Mouse (Mus musculus): ENCODE measurements around the gene Olfr1183. TPM values are rescaled to one million over a fixed set of nuclear protein-coding genes. Genes with fewer than 3 reads are reported as not detected.
"Not testable (repeated sequence)": the region's sequence is repeated elsewhere in the genome, so short reads cannot be mapped to it uniquely, and the experiment has no call there.

The Olfr1183 gene
- total RNA-seq (2021) = not detected

GRCm38 (mm10) chr2:88454567-88454966 lies at the start of gene Olfr1183:
Olfr1183 (plus strand) TSS chr2:88454867.
- DNase-seq (ENCODE audit: extremely low spot score in 1 of 2, low spot score in 1 of 2) = not testable (repeated sequence)

- no peak for DNase-seq (ENCODE audit: extremely low spot score in 1 of 2, low spot score in 1 of 2)
Measured at GRCm38 (mm10) chr2:88406353-88406752, 48.3 kb upstream of the Olfr1183 start, which contains the start of gene Olfr1179. Olfr1179 (minus strand) TSS chr2:88406453.

GRCm38 (mm10) chr2:88419051-88419450 lies 35.6 kb upstream of the Olfr1183 start, which contains the start of gene Olfr1180:
Olfr1180 (minus strand) TSS chr2:88419151.
- DNase-seq (ENCODE audit: extremely low spot score in 1 of 2, low spot score in 1 of 2) = no peak

GRCm38 (mm10) chr2:88426071-88426470 lies 28.6 kb upstream of the Olfr1183 start, which contains the start of gene Olfr1181:
Olfr1181 (minus strand) TSS chr2:88426171.
- DNase-seq (ENCODE audit: extremely low spot score in 1 of 2, low spot score in 1 of 2) = no peak

GRCm38 (mm10) chr2:88449031-88449430 lies 5.6 kb upstream of the Olfr1183 start, which contains the start of gene Gm13757:
Gm13757 (minus strand) TSS chr2:88449131.
- no peak for DNase-seq (ENCODE audit: extremely low spot score in 1 of 2, low spot score in 1 of 2)

GRCm38 (mm10) chr2:88483298-88483697 lies 28.6 kb downstream of the Olfr1183 start, which contains the start of gene Olfr1184:
Olfr1184 (plus strand) TSS chr2:88483598.
- no peak for DNase-seq (ENCODE audit: extremely low spot score in 1 of 2, low spot score in 1 of 2)

- no peak for DNase-seq (ENCODE audit: extremely low spot score in 1 of 2, low spot score in 1 of 2)
Measured at GRCm38 (mm10) chr2:88493020-88493419, 38.4 kb downstream of the Olfr1183 start, which contains the start of gene Olfr1185-ps1. Olfr1185-ps1 (plus strand) TSS chr2:88493320.

GRCm38 (mm10) chr2:88518251-88518650 lies 63.6 kb downstream of the Olfr1183 start, which contains the start of gene Olfr1186:
Olfr1186 (plus strand) TSS chr2:88518551.
- DNase-seq (ENCODE audit: extremely low spot score in 1 of 2, low spot score in 1 of 2) = no peak

Other genes with a start within 250 kb of the Olfr1183 start
- gene Olfr1170, start 226.5 kb upstream of the Olfr1183 start, total RNA-seq (2021) = not detected
- not detected for gene Olfr1173, start 175.0 kb upstream of the Olfr1183 start, total RNA-seq (2021)
- not detected for gene Olfr1174-ps, start 139.7 kb upstream of the Olfr1183 start, total RNA-seq (2021)
- not detected for gene Olfr1175-ps, start 127.7 kb upstream of the Olfr1183 start, total RNA-seq (2021)
- gene Olfr1176, start 118.1 kb upstream of the Olfr1183 start, total RNA-seq (2021) = not detected
- gene Olfr1177-ps, start 108.4 kb upstream of the Olfr1183 start, total RNA-seq (2021) = not detected
- gene Olfr1178, start 67.8 kb upstream of the Olfr1183 start, total RNA-seq (2021) = not detected
- gene Olfr1179, start 48.4 kb upstream of the Olfr1183 start, total RNA-seq (2021) = not detected
- not detected for gene Olfr1180, start 35.7 kb upstream of the Olfr1183 start, total RNA-seq (2021)
- not detected for gene Olfr1181, start 28.7 kb upstream of the Olfr1183 start, total RNA-seq (2021)
- not detected for gene Gm13757, start 5.7 kb upstream of the Olfr1183 start, total RNA-seq (2021)
- not detected for gene Olfr1184, start 28.7 kb downstream of the Olfr1183 start, total RNA-seq (2021)
- gene Olfr1185-ps1, start 38.5 kb downstream of the Olfr1183 start, total RNA-seq (2021) = not detected
- gene Olfr1186, start 63.7 kb downstream of the Olfr1183 start, total RNA-seq (2021) = not detected
- not detected for gene Olfr1188, start 102.1 kb downstream of the Olfr1183 start, total RNA-seq (2021)
- not detected for gene Olfr1189, start 131.6 kb downstream of the Olfr1183 start, total RNA-seq (2021)
- under 1 TPM in 1 of 2 experiments, not detected in 1; 0.05 TPM for gene Olfr1191-ps1, start 185.7 kb downstream of the Olfr1183 start, total RNA-seq (2021)
- not detected for gene Olfr1192-ps1, start 193.6 kb downstream of the Olfr1183 start, total RNA-seq (2021)
- gene Olfr1193, start 220.8 kb downstream of the Olfr1183 start, total RNA-seq (2021) = not detected
- gene Olfr1195, start 234.3 kb downstream of the Olfr1183 start, total RNA-seq (2021) = not detected
- gene Olfr1196, start 249.7 kb downstream of the Olfr1183 start, total RNA-seq (2021) = not detected